Mouse (Mus musculus): ENCODE measurements around the gene Iqgap1. TPM values are rescaled to one million over a fixed set of nuclear protein-coding genes. Genes with fewer than 3 reads are reported as not detected.
A peak's percentile ranks its signal among the peaks of the same experiment; 100 is the strongest.

Gene Iqgap1
- polyA plus RNA-seq, 1 experiment from 2014 or later = 14.4 TPM

DNA sequence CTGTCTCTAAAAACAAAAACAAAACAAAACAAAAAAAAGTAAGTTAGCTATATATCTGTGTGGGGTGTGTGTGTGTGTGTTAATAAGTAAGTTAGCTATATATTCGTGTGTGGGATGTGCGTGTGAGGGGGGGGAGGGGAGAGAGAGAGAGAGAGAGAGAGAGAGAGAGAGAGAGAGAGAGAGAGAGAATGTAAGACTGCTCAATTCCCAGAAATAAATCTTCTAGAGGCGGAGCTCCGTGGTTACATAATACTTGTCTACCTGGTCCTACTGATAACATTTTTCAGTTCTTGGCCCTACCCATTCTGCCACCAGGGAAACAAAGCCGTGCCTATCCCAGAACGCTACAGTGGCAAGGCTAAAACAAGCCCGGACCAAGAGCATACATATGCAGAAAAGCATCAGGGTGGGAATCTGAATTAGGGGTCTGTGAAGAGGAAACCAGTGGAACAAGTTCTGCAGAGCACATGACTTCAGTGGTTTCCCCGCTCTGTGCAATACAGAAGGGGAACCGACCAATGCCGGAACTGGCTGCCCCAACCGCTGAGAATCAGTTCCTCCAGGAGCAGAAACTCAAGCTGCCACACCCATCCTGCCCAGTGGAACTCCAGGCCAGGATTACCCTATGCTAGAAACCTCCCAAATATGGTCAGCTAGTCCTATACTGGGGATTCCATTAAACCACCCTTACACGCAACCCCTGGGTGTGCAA lies 46.7 kb downstream of the Iqgap1 start:
- Histone ChIP-seq H3K4me3 (replicated peaks) (peak overlapping the region; percentile 14; the same call in 1 of the 2 replicates), H3K4me2 (peak overlapping the region; percentile 43), H3K4me1 (replicated peaks) (peaks cover 50% of the 10 kb centered on the region), H3K27me3 (no peaks in the 10 kb centered on the region), H3K36me3 (replicated peaks) (no peaks in the 10 kb centered on the region), H3K27ac (replicated peaks) (peak overlapping the region; percentile 45; the same call in 1 of the 2 replicates), H3K9ac (no peak overlapping the region), H3K9me3 (replicated peaks) (no peaks in the 10 kb centered on the region)
- whole genome bisulfite sequencing (ENCODE audit: insufficient replicate concordance) = 15% methylated on average over 12 of the region's 12 CpGs
- peak; percentile 51 for ATAC-seq (ENCODE audit: insufficient read depth)

DNA sequence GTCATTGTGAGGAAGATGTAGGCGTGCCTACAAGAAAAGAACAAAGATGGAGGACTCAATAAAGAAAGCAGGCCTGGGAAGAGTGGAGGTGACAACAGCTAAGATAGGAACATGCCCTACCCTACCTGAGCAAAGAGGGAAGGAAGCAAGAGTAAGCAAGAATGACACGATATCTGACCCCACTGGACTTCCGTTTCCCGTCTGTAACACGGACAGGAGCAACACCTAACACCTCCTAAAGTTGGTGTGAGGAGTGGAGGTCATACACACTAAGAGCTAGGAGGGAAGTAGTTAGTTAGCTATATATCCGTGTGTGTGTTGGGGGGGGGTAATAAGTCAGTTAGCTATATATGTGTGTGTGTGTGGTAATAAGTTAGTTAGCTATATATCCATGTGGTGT lies 47.4 kb downstream of the Iqgap1 start:
- no peaks in the 10 kb centered on the region for H3K27me3 ChIP-seq
- H3K27ac ChIP-seq (replicated peaks) = no peak overlapping the region
- no peaks in the 10 kb centered on the region for H3K36me3 ChIP-seq (replicated peaks)
- 46% methylated on average over 6 of the region's 6 CpGs for WGBS (ENCODE audit: insufficient replicate concordance)
- no peak for ATAC-seq (ENCODE audit: insufficient read depth)
- no peak overlapping the region for H3K4me2 ChIP-seq
- no peaks in the 10 kb centered on the region for H3K9me3 ChIP-seq (replicated peaks)
- no peak overlapping the region for H3K4me3 ChIP-seq (replicated peaks)
- H3K4me1 ChIP-seq (replicated peaks) = peaks cover 46% of the 10 kb centered on the region
- H3K9ac ChIP-seq = no peak overlapping the region

DNA sequence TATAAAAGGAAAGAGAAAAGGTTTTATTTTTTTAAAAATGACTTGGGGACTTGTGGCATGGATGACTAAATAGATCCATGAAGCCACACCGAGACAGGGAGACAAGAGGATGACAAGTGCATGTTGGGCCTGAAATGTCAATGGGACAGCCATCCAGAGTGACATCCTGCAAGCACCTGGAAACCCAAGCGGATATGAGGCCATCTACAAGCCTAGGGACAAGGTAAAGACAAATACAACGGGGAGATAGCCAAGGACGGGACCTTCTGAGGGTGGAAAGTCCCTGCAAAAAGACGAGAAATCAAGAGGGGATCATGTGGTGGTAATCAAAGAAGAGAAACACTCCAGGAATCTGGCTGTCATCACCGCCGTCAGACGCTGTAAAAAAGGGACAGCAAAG lies 48.6 kb downstream of the Iqgap1 start:
- H3K4me3 ChIP-seq (replicated peaks) = no peak overlapping the region
- H3K9me3 ChIP-seq (replicated peaks) = no peaks in the 10 kb centered on the region
- no peak overlapping the region for H3K9ac ChIP-seq
- H3K36me3 ChIP-seq (replicated peaks) = no peaks in the 10 kb centered on the region
- peaks cover 35% of the 10 kb centered on the region for H3K4me1 ChIP-seq (replicated peaks)
- 71% methylated on average over 8 of the region's 8 CpGs for WGBS (ENCODE audit: insufficient replicate concordance)
- no peaks in the 10 kb centered on the region for H3K27me3 ChIP-seq
- H3K27ac ChIP-seq (replicated peaks) = no peak overlapping the region
- no peak overlapping the region for H3K4me2 ChIP-seq
- no peak for ATAC-seq (ENCODE audit: insufficient read depth)

DNA sequence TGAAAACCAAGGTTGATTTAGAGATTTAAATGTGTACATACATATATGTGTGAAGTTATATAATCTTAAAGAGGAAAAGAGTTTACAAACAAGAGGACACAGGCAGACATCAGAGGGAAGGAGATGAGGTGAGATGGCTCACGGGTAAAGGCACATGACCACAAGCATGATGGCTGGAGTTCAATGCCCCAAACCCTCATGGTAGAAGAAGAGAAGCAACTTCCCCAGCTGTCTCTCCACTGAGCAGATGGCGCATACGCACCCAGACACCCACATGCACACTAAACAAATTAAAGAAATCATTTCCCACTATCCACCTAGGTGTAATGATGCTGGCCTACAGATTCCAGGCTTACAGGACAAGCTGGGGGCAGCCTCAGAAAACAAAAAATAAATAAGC lies 49.7 kb downstream of the Iqgap1 start:
- Histone ChIP-seq H3K36me3 (replicated peaks) (no peaks in the 10 kb centered on the region), H3K4me3 (replicated peaks) (no peak overlapping the region), H3K9ac (no peak overlapping the region), H3K27ac (replicated peaks) (no peak overlapping the region), H3K4me2 (no peak overlapping the region), H3K27me3 (no peaks in the 10 kb centered on the region), H3K4me1 (replicated peaks) (peaks cover 26% of the 10 kb centered on the region), H3K9me3 (replicated peaks) (no peaks in the 10 kb centered on the region)
- 67% methylated on average over 3 of the region's 3 CpGs for WGBS (ENCODE audit: insufficient replicate concordance)
- no peak for ATAC-seq (ENCODE audit: insufficient read depth)

- ATAC-seq (ENCODE audit: insufficient read depth) = no peak
- H3K4me1 ChIP-seq (replicated peaks) = peaks cover 24% of the 10 kb centered on the region
- H3K27ac ChIP-seq (replicated peaks) = no peak overlapping the region
Observed at GRCm38 (mm10) chr7:80775448-80775904, 50.3 kb downstream of the Iqgap1 start.

DNA sequence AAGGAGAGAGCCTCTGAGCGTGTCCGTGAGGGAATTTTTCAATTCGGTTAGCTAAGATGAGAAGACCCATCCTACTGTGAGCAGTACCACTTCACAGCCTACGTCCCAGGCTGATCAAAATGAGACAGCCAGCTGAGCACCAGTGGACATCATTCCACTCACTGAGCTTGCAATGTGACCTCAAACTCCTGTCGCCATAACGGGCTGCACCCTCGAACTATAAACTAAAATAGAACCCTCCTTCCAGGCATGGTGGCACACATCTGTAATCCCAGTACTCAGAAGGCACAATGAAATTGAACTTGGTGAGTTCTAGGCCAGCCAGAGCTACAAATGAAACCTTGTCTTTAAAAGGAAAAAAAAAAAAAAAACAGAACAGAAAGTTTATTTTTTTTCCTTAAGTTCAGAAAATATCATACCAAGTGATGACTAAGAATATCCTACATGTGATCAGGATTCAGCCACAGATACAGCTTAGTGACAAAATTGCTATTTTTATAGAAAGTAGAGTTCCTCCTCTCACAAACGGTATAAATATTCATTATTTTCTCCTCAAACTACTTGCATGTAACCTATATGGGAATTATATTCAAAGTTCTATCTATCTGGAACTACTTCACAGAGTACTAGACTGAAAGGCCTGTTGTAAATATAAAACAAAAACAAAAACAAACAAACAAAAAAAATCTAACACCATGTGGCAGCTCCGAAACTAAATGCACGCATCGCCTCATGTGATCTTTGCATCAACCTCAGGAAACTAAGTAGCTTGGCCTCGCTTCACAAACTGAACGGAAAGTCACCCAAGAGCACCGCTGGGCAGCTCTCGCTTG lies 50.9 kb downstream of the Iqgap1 start:
- 80% methylated on average over 15 of the region's 15 CpGs for WGBS (ENCODE audit: insufficient replicate concordance)
- no peaks in the 10 kb centered on the region for H3K9me3 ChIP-seq (replicated peaks)
- no peaks in the 10 kb centered on the region for H3K36me3 ChIP-seq (replicated peaks)
- no peak overlapping the region for H3K27ac ChIP-seq (replicated peaks)
- no peak overlapping the region for H3K4me3 ChIP-seq (replicated peaks)
- peaks cover 19% of the 10 kb centered on the region for H3K4me1 ChIP-seq (replicated peaks)
- H3K9ac ChIP-seq = no peak overlapping the region
- no peak for ATAC-seq (ENCODE audit: insufficient read depth)
- no peak overlapping the region for H3K4me2 ChIP-seq
- H3K27me3 ChIP-seq = no peaks in the 10 kb centered on the region

More at GRCm38 (mm10) chr7:80775448-80775904, 50.3 kb downstream of the Iqgap1 start:
- no peaks in the 10 kb centered on the region for H3K27me3 ChIP-seq
- no peak overlapping the region for H3K4me2 ChIP-seq
- no peaks in the 10 kb centered on the region for H3K36me3 ChIP-seq (replicated peaks)
- no peaks in the 10 kb centered on the region for H3K9me3 ChIP-seq (replicated peaks)
- H3K9ac ChIP-seq = no peak overlapping the region
- WGBS (ENCODE audit: insufficient replicate concordance) = 61% methylated on average over 10 of the region's 10 CpGs
- no peak overlapping the region for H3K4me3 ChIP-seq (replicated peaks)

DNA sequence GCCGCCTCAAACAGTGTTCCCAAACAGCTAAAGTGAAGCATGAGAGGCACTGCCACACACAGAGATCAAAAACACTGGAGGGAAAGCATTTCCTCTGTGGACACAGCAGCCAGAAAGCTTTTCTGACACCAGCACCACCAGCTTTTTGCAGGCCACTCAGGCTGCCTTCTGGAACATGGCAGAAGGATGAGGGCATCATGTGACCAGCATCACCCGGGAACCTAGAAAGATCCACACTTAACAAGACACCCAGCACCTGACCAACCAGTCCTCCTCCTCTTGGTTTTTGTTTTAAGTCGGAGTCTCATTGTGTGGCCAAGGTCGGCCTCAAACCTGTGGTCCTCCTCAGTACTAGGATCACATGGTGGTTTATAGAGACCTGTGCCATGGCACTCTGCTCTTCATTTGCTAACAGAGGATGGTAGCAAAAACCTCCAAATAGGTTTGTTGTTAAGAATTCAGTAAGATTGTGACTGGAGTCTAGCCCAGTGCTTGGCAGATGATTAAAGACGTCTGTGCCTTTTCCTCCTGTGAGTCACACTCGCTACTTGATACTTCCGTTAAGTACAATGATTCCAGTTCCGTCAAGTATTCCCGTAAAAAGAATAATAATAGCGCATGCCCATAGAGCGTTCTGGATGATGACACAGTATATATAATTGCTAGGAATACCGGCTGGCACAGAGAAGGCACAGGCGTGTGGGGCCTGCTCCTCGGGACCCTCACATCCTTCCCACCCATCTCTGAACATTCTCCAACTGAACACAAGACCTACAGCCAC lies 51.8 kb downstream of the Iqgap1 start:
- H3K27me3 ChIP-seq = no peaks in the 10 kb centered on the region
- no peak for ATAC-seq (ENCODE audit: insufficient read depth)
- 64% methylated on average over 14 of the region's 14 CpGs for WGBS (ENCODE audit: insufficient replicate concordance)
- H3K4me2 ChIP-seq = no peak overlapping the region
- H3K4me3 ChIP-seq (replicated peaks) = no peak overlapping the region
- H3K27ac ChIP-seq (replicated peaks) = no peak overlapping the region
- no peaks in the 10 kb centered on the region for H3K36me3 ChIP-seq (replicated peaks)
- no peak overlapping the region for H3K9ac ChIP-seq
- no peaks in the 10 kb centered on the region for H3K9me3 ChIP-seq (replicated peaks)
- peaks cover 11% of the 10 kb centered on the region for H3K4me1 ChIP-seq (replicated peaks)

DNA sequence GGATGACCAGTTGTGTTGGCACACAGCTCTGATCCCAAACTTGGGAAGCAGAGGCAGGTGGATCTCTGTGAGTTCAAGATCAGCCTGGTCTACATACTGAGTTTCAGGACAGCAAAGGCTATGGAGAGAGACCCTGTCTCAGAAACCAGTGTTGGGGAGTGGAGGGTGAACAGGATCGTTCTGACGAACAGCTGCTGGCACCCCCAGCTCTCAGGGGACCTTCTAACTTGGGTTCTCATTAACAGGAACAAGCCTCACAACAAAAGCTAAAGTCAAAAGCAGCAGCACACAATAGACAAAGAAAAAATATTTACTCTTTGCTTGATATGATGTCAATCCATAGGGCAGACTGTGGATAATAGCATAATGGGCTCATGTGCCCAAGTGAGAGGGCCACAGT lies 55.3 kb downstream of the Iqgap1 start:
- ATAC-seq (ENCODE audit: insufficient read depth) = no peak
- Histone ChIP-seq H3K9me3 (replicated peaks) (no peaks in the 10 kb centered on the region), H3K36me3 (replicated peaks) (peaks cover 12% of the 10 kb centered on the region; the same call in 1 of the 2 replicates), H3K4me1 (replicated peaks) (peaks cover 6% of the 10 kb centered on the region; the same call in 1 of the 2 replicates), H3K9ac (no peak overlapping the region), H3K4me2 (no peak overlapping the region), H3K27me3 (no peaks in the 10 kb centered on the region), H3K4me3 (replicated peaks) (no peak overlapping the region), H3K27ac (replicated peaks) (no peak overlapping the region)
- 81% methylated on average over 2 of the region's 2 CpGs for WGBS (ENCODE audit: insufficient replicate concordance)

DNA sequence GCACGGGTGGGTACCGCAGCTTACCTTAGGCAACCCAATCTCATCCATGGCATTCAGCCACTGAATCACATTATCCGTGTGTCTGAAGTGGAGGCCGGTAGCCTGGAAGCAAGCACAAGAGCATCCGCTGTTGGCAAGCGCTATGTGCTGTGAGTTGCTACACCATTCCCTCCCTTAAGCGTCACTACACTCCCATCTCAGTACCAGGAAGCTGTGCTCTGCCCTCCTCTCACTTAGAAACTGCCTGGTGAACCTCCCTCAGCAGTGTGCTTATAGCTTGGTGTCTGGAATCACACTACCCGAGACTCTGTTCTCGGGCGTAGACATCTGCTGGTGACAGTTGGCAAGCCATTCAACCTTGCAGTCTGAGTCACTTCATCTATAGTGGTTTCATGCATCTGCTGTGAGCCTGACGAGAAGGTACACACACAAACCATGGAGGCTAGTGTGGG lies 58.9 kb downstream of the Iqgap1 start:
- peaks cover 3% of the 10 kb centered on the region; the same call in 1 of the 2 replicates for H3K4me1 ChIP-seq (replicated peaks)
- H3K4me3 ChIP-seq (replicated peaks) = no peak overlapping the region
- no peaks in the 10 kb centered on the region for H3K27me3 ChIP-seq
- ATAC-seq (ENCODE audit: insufficient read depth) = no peak
- 78% methylated on average over 11 of the region's 11 CpGs for WGBS (ENCODE audit: insufficient replicate concordance)
- no peak overlapping the region for H3K27ac ChIP-seq (replicated peaks)
- H3K36me3 ChIP-seq (replicated peaks) = peaks cover 16% of the 10 kb centered on the region; the same call in 1 of the 2 replicates
- no peaks in the 10 kb centered on the region for H3K9me3 ChIP-seq (replicated peaks)
- H3K9ac ChIP-seq = no peak overlapping the region
- no peak overlapping the region for H3K4me2 ChIP-seq

- WGBS (ENCODE audit: insufficient replicate concordance) = 44% methylated on average over 3 of the region's 3 CpGs
- Histone ChIP-seq H3K27me3 (no peaks in the 10 kb centered on the region), H3K36me3 (replicated peaks) (peaks cover 16% of the 10 kb centered on the region; the same call in 1 of the 2 replicates), H3K4me2 (no peak overlapping the region), H3K27ac (replicated peaks) (no peak overlapping the region), H3K9ac (no peak overlapping the region), H3K9me3 (replicated peaks) (no peaks in the 10 kb centered on the region), H3K4me1 (replicated peaks) (peaks cover 3% of the 10 kb centered on the region; the same call in 1 of the 2 replicates), H3K4me3 (replicated peaks) (no peak overlapping the region)
- ATAC-seq (ENCODE audit: insufficient read depth) = no peak
Observed at GRCm38 (mm10) chr7:80766072-80766471, 59.7 kb downstream of the Iqgap1 start.

All from liver, embryonic 15.5 days (tissue).